Mouse (Mus musculus): ENCODE results near the gene Gpn3.

Gpn3 gene

GRCm38 (mm10) chr5:122421271-122422068 is 49.8 kb downstream of the Gpn3 start, which contains the start of gene Anapc7:
Gene Anapc7, plus strand, starts transcription at chr5:122421693.
- DNase-seq (ENCODE audit: low read depth in 2 of 2, low spot score in 2 of 2), result peak in 1 of 2 experiments; percentile 9

- DNase-seq (ENCODE audit: low read depth in 2 of 2, low spot score in 2 of 2), result peak; percentile 85 to 95
These were observed 50.6 kb downstream of the Gpn3 start for GRCm38 (mm10) chr5:122422071-122422964.

- DNase-seq (ENCODE audit: low read depth in 2 of 2, low spot score in 2 of 2), result no peak
These were observed 51.4 kb downstream of the Gpn3 start for GRCm38 (mm10) chr5:122423083-122423482.

- no peak for DNase-seq (ENCODE audit: low read depth in 2 of 2, low spot score in 2 of 2)
These were observed 53.9 kb downstream of the Gpn3 start for GRCm38 (mm10) chr5:122425550-122425949.

- no peak for DNase-seq (ENCODE audit: low read depth in 2 of 2, low spot score in 2 of 2)
These were observed 58.5 kb downstream of the Gpn3 start for GRCm38 (mm10) chr5:122430036-122430775.

- DNase-seq (ENCODE audit: low read depth in 2 of 2, low spot score in 2 of 2), result no peak
These were observed 59.5 kb downstream of the Gpn3 start for GRCm38 (mm10) chr5:122431221-122431620.
